Mouse (Mus musculus): ENCODE data around the gene Kcp. TPM values are rescaled to one million over a fixed set of nuclear protein-coding genes. Genes with fewer than 3 reads are reported as not detected.

Gene Kcp
- polyA plus RNA-seq, 1 experiment from 2014 or later, result 3.8 TPM

- peak overlapping the region; percentile 62 for H3K4me3 ChIP-seq (ENCODE audit: low read depth, low read length)
- H3K36me3 ChIP-seq (ENCODE audit: control insufficient read depth, insufficient read depth, low read length), result no peaks in the 10 kb centered on the region
- peak overlapping the region; percentile 85 for H3K27ac ChIP-seq (replicated peaks)
- TF ChIP-seq EP300 (optimal IDR thresholded peaks at IDR 0.05), result no peak
- no peak for TF ChIP-seq CTCF (IDR thresholded peaks at IDR 0.05; ENCODE audit: low read depth)
- 10% methylated on average over 13 of the region's 13 CpGs for WGBS
- peak; percentile 55 for DNase-seq (ENCODE audit: low spot score)
- H3K9me3 ChIP-seq (ENCODE audit: control insufficient read depth, low read length), result no peaks in the 10 kb centered on the region
- H3K27me3 ChIP-seq (ENCODE audit: control insufficient read depth, insufficient read depth, low read length), result peaks cover 3% of the 10 kb centered on the region; the same call in 1 of the 2 replicates
- H3K4me2 ChIP-seq (replicated peaks; ENCODE audit: low read depth), result peak overlapping the region; percentile 69
- H3K4me1 ChIP-seq (replicated peaks; ENCODE audit: control insufficient read depth, insufficient read depth), result no peaks in the 10 kb centered on the region
- peak overlapping the region; percentile 75 for H3K9ac ChIP-seq (ENCODE audit: low read length)
- peak; percentile 46; the same call in 1 of the 2 replicates for ATAC-seq (ENCODE audit: low FRiP score, low TSS enrichment)
These were observed 72.7 kb downstream of the Kcp start for GRCm38 (mm10) chr6:29434911-29435691.

DNA sequence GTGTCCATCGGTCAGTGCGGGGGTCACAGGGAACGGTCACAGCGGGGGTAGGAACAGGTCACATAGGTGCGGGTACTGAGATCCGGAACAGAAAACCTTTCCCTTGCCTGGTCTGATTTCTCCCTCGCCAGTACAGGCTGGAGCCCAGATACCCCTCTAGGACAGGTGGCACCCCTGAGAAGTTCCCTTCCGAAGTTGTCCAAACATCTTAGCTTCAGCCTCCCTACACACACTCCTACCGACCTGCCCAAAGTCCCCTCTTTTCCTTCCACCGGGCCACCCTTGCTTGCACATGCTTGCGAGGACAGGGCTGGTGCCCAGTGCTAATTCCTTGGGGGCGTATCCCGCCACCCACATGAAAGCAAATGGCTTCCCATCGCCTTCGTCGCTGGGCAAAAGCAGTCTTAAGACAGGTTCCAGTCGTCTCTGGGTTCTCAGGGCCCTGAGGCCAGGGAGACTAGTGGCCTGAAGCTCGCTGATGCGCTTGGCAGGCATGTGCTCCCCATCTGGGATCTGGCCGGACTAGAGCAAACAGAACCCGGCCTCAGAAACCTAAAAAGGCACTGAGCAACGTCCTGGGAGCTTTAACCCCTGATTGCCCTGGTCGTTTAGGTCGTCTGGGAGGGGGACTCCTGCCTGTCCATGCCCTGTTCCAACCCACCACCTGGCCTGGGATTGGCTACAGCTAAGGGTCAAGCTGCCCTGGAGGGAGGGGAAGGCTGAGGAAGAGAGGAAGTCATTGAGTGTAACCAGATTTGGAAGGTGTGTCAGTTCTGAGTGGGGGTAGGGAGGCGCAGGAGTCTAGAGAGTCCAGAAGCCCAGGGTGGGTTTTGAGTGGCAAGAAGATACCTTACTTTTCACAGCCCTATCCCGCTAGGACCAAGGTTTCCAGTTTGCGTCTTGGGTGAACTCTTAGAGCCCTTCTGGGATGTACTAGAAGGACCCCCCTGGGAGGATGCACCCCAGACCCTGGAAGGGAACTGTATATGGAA lies 73.7 kb downstream of the Kcp start:
- ATAC-seq (ENCODE audit: low FRiP score, low TSS enrichment) (peak; percentile 12; the same call in 1 of the 2 replicates), DNase-seq (ENCODE audit: low spot score) (no peak)
- Histone ChIP-seq H3K4me1 (replicated peaks; ENCODE audit: control insufficient read depth, insufficient read depth) (no peaks in the 10 kb centered on the region), H3K36me3 (ENCODE audit: control insufficient read depth, insufficient read depth, low read length) (no peaks in the 10 kb centered on the region), H3K4me3 (ENCODE audit: low read depth, low read length) (peak overlapping the region; percentile 62), H3K27me3 (ENCODE audit: control insufficient read depth, insufficient read depth, low read length) (peaks cover 3% of the 10 kb centered on the region; the same call in 1 of the 2 replicates), H3K9me3 (ENCODE audit: control insufficient read depth, low read length) (no peaks in the 10 kb centered on the region), H3K4me2 (replicated peaks; ENCODE audit: low read depth) (peak overlapping the region; percentile 69), H3K27ac (replicated peaks) (peak overlapping the region; percentile 85), H3K9ac (ENCODE audit: low read length) (peak overlapping the region; percentile 75)
- TF ChIP-seq CTCF (IDR thresholded peaks at IDR 0.05; ENCODE audit: low read depth) (no peak), EP300 (optimal IDR thresholded peaks at IDR 0.05) (no peak)
- 7% methylated on average over 27 of the region's 27 CpGs for WGBS

- Histone ChIP-seq H3K9ac (ENCODE audit: low read length) (peak within 1 kb of the TSS; percentile 75), H3K4me2 (replicated peaks; ENCODE audit: low read depth) (peak within 1 kb of the TSS; percentile 69), H3K9me3 (ENCODE audit: control insufficient read depth, low read length) (no peaks in the 10 kb centered on the region), H3K36me3 (ENCODE audit: control insufficient read depth, insufficient read depth, low read length) (no peaks in the 10 kb centered on the region), H3K27ac (replicated peaks) (peak within 1 kb of the TSS; percentile 85), H3K4me3 (ENCODE audit: low read depth, low read length) (peak within 1 kb of the TSS; percentile 62), H3K4me1 (replicated peaks; ENCODE audit: control insufficient read depth, insufficient read depth) (no peaks in the 10 kb centered on the region), H3K27me3 (ENCODE audit: control insufficient read depth, insufficient read depth, low read length) (peaks cover 3% of the 10 kb centered on the region; the same call in 1 of the 2 replicates)
- ATAC-seq (ENCODE audit: low FRiP score, low TSS enrichment) (peak; percentile 40; the same call in 1 of the 2 replicates), DNase-seq (ENCODE audit: low spot score) (peak; percentile 41)
- TF ChIP-seq CTCF (IDR thresholded peaks at IDR 0.05; ENCODE audit: low read depth) (no peak), EP300 (optimal IDR thresholded peaks at IDR 0.05) (no peak)
- under 1% methylated on average over 72 of the region's 77 CpGs for WGBS
These were observed 74.5 kb downstream of the Kcp start, which contains the start of gene Flnc for GRCm38 (mm10) chr6:29433038-29433803. Gene Flnc (plus strand): TSS chr6:29433256.

GRCm38 (mm10) chr6:29432676-29433037 lies 75.1 kb downstream of the Kcp start:
- Histone ChIP-seq H3K4me1 (replicated peaks; ENCODE audit: control insufficient read depth, insufficient read depth) (no peaks in the 10 kb centered on the region), H3K4me2 (replicated peaks; ENCODE audit: low read depth) (peak overlapping the region; percentile 69), H3K36me3 (ENCODE audit: control insufficient read depth, insufficient read depth, low read length) (no peaks in the 10 kb centered on the region), H3K9ac (ENCODE audit: low read length) (peak overlapping the region; percentile 75; the same call in 1 of the 2 replicates), H3K27me3 (ENCODE audit: control insufficient read depth, insufficient read depth, low read length) (peaks cover 3% of the 10 kb centered on the region; the same call in 1 of the 2 replicates), H3K27ac (replicated peaks) (no peak overlapping the region; the same call in 1 of the 2 replicates), H3K9me3 (ENCODE audit: control insufficient read depth, low read length) (no peaks in the 10 kb centered on the region), H3K4me3 (ENCODE audit: low read depth, low read length) (peak overlapping the region; percentile 62)
- DNase-seq (ENCODE audit: low spot score), result no peak
- ATAC-seq (ENCODE audit: low FRiP score, low TSS enrichment), result no peak
- TF ChIP-seq CTCF (IDR thresholded peaks at IDR 0.05; ENCODE audit: low read depth) (no peak), EP300 (optimal IDR thresholded peaks at IDR 0.05) (no peak)

DNA sequence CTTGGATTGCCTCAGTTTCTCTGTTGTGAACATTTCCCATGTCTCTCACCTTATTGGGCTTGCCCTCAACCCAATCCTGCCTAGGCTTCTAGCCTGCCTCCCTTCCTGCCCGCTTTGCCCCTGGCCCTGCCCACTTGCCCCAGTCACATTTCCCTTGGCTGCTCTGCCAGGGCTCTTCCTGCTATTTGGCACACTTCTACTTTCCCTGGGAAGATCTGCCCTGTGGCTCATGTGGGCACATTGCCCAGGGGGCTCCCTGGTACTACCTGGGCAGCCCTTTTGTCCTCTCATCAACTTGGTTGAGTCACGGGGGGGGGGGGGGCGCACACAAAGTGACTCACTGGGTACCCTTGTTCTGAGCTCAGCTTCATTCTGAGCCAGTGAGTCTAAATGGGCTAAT lies 75.6 kb downstream of the Kcp start:
- peaks cover 3% of the 10 kb centered on the region; the same call in 1 of the 2 replicates for H3K27me3 ChIP-seq (ENCODE audit: control insufficient read depth, insufficient read depth, low read length)
- 45% methylated on average over 3 of the region's 3 CpGs for WGBS
- H3K27ac ChIP-seq (replicated peaks), result no peak overlapping the region
- ATAC-seq (ENCODE audit: low FRiP score, low TSS enrichment) (no peak), DNase-seq (ENCODE audit: low spot score) (no peak)
- TF ChIP-seq EP300 (optimal IDR thresholded peaks at IDR 0.05), result no peak
- TF ChIP-seq CTCF (IDR thresholded peaks at IDR 0.05; ENCODE audit: low read depth), result no peak
- no peak overlapping the region for H3K4me2 ChIP-seq (replicated peaks; ENCODE audit: low read depth)
- H3K36me3 ChIP-seq (ENCODE audit: control insufficient read depth, insufficient read depth, low read length), result no peaks in the 10 kb centered on the region
- no peak overlapping the region for H3K4me3 ChIP-seq (ENCODE audit: low read depth, low read length)
- H3K9me3 ChIP-seq (ENCODE audit: control insufficient read depth, low read length), result no peaks in the 10 kb centered on the region
- no peak overlapping the region for H3K9ac ChIP-seq (ENCODE audit: low read length)
- H3K4me1 ChIP-seq (replicated peaks; ENCODE audit: control insufficient read depth, insufficient read depth), result no peaks in the 10 kb centered on the region
